Mouse (Mus musculus): ENCODE results near the gene Ap3b1.

Gene Ap3b1

GRCm38 (mm10) chr13:94539851-94540646, 181.3 kb downstream of the Ap3b1 start:
- CTCF ChIA-PET = no interaction called here

- CTCF ChIA-PET = no interaction called here
These were observed 183.3 kb downstream of the Ap3b1 start for GRCm38 (mm10) chr13:94542061-94542460.

DNA sequence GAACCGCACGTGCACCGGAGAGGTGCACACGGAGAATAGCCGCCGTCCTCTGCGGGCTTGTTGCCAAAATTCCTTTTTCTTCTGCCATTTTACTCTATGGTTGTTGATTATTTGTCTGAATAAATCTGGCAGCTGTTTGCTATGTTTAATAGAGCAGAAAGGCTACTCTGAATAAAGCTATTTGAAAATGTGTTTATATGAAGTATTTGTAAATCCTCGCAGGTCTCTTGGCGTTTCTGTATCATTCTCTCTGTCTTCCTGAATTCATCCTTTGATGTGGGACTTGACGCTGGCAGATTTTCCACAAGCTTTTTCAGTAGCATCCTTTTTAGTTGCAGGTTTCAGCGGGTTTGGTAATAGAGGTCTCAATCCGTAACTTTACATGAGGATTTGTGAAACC, 185.5 kb downstream of the Ap3b1 start:
- CTCF ChIA-PET = no interaction called here

- CTCF ChIA-PET = interaction anchor here (0.7 kb wide), 1 partner anchor 14 kb away, joined by 5 read pairs; no protein-coding TSS in a partner anchor
These were observed 187.0 kb downstream of the Ap3b1 start for GRCm38 (mm10) chr13:94545739-94546138.

DNA sequence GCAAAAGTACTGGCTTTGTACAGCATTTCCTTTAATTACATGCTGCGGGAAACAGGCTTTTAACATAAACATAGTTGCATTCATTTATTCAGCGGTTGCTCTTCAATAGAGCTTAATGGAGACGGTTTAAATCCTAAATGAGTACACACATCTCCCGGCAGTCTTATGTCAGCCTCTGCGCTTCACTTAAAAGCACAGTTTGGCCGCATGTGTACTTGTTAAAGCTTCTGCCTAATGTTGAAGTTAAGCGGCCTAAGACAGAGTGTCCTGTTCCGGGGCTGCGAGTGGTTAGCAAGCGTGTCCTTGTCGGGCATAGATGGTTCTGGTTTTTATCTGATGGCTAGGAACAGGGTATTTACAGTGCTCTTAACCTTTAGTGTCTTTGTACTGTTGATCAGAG, 187.5 kb downstream of the Ap3b1 start:
- CTCF ChIA-PET = interaction anchor here (0.7 kb wide), 1 partner anchor 13 kb away, joined by 5 read pairs; no protein-coding TSS in a partner anchor

DNA sequence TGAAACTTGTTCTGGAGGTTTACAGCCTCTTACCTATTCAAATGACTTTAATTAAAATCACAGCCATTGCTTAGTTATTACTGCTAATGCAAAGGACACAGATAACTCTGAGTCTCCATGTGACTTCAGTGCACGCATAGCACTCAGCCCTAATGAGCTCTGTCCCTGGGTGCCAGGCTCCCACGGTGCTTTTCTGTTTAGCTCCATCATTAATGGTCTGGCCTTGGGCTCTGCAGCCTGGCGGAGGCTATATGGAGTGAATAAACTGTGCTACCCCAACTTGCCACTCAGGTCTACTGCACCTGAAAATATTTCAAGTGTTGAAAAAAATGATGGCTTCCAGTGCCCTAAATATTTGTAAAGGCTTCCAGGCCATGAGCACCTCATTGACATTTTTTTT, 190.8 kb downstream of the Ap3b1 start:
- CTCF ChIA-PET = no interaction called here

DNA sequence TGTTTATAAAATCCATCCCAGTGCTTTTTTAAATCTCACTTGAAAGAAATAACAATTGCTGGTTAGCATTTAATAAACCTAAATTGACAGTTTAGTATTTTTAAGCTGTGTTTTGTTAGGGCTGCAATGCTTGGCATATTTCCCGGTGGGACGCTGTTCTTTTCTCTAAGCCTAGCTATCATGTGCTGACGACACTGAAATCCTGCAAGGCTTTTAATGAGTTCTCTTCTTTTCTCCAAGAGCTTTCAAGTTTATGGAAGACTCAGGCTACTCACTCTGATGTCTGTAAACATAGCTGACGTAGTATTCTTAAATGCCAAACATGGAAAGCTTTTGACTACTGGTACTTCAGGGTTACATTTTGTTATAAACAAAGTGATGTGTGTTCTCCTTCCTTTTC, 191.3 kb downstream of the Ap3b1 start:
- CTCF ChIA-PET = no interaction called here

DNA sequence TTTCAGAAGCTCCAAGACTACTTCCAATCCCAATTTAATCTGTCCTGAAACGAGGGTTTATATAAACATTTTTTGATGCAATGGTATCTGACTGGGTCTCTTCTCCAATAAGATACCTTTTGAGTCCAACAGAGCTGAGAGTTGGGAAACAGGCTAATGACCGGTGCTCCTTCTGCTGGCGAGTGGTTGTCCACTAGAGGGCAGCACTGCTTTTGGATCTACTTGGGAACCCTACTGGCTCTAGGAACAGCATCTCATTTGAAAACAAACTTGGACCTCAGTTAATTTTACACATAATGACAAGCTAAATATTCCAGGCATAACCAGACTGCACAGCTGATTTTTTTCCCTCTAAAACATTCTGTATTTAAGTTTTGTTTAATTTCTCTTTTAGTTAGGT, 201.3 kb downstream of the Ap3b1 start:
- CTCF ChIA-PET = no interaction called here

- CTCF ChIA-PET = no interaction called here
These were observed 202.1 kb downstream of the Ap3b1 start for GRCm38 (mm10) chr13:94560878-94561277.

GRCm38 (mm10) chr13:94562652-94563339, 204.0 kb downstream of the Ap3b1 start:
- CTCF ChIA-PET = no interaction called here

DNA sequence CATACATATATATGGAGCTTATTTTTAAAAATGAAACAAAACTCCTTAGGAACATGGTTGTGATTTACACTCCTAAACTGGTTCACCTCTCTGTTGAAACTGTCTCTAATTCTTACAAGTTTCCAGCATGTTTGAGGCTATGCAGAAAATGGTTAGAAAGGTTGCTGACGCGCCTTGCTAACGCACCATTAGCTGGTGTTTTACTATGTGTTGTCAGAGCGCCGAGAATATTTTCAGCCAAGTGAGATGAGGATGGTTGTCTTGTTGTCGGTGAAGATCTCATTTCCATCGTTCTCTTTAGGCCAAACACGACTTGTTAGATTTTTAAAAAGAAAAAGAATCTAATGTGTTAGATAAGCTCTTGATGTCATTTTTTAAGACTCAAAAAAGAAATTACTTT, 205.1 kb downstream of the Ap3b1 start:
- CTCF ChIA-PET = no interaction called here

- CTCF ChIA-PET = no interaction called here
These were observed 205.7 kb downstream of the Ap3b1 start for GRCm38 (mm10) chr13:94564351-94564994.

GRCm38 (mm10) chr13:94565176-94565575, 206.4 kb downstream of the Ap3b1 start:
- CTCF ChIA-PET = no interaction called here

- CTCF ChIA-PET = no interaction called here
These were observed 206.9 kb downstream of the Ap3b1 start for GRCm38 (mm10) chr13:94565616-94566015.

DNA sequence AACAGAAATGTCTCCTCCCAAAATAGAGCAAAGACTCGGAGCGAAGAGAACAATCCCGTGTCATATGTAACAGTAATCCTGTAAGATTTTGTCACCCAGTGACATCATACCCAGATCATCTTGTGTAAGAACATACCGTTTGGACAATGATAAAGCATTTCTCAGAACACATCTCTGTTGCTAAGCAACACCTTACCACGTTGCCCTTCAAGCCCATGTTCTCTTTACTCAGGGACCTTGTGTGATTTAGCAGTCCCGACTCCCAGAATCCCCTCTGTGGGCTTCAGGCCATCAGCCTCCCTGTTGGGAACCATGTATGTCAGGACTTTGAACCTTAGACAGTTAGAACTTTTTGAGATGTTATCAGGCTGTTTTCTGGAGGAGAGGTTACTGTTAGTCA, 209.0 kb downstream of the Ap3b1 start:
- CTCF ChIA-PET = no interaction called here

- CTCF ChIA-PET = no interaction called here
These were observed 212.2 kb downstream of the Ap3b1 start for GRCm38 (mm10) chr13:94571001-94571400.

- CTCF ChIA-PET = no interaction called here
These were observed 214.6 kb downstream of the Ap3b1 start for GRCm38 (mm10) chr13:94573356-94573755.

GRCm38 (mm10) chr13:94573833-94574232, 215.1 kb downstream of the Ap3b1 start:
- CTCF ChIA-PET = no interaction called here

GRCm38 (mm10) chr13:94575607-94576398, 217.0 kb downstream of the Ap3b1 start:
- CTCF ChIA-PET = no interaction called here

- CTCF ChIA-PET = no interaction called here
These were observed 217.8 kb downstream of the Ap3b1 start for GRCm38 (mm10) chr13:94576399-94577176.

GRCm38 (mm10) chr13:94577177-94577540, 218.4 kb downstream of the Ap3b1 start:
- CTCF ChIA-PET = no interaction called here
